Mouse (Mus musculus): Measurements from ENCODE around the gene Cys1.

DNA sequence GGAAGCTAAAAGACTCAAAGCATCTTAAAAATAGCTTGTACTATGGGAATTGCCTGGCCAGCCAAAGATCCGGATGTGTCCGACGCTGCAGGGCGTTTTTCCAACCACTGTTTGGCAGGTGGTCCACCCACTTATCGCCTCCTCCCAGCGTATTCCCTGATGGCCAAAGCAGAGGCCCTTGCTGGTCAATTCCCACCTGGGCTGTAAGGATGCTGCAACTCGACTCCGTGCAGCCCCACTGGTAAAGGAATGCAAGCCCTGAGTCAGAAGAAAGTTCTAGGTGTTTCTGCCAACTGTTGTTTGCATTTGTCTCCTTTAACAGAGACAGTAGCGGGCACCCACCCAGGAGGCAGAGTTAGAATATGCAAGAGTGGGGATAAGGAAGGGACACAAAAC is 1.5 kb downstream of the Cys1 start:
- TF ChIP-seq CTCF (IDR thresholded peaks at IDR 0.05; ENCODE audit: low read depth) (no peak), EP300 (IDR thresholded peaks at IDR 0.05; ENCODE audit: low read depth) (no peak)

All from liver, postnatal 0 days (tissue).